Mouse (Mus musculus): ENCODE data around the gene Trim31. TPM values are rescaled to one million over a fixed set of nuclear protein-coding genes. Genes with fewer than 3 reads are reported as not detected.
"Not testable (repeated sequence)": the region's sequence is repeated elsewhere in the genome, so short reads cannot be mapped to it uniquely, and the experiment has no call there.

The Trim31 gene
- polyA plus RNA-seq, 1 experiment from 2014 or later = not detected

GRCm38 (mm10) chr17:36890073-36890903, 7.6 kb upstream of the Trim31 start, which contains the start of gene Trim40:
TSS of gene Trim40 (minus strand) at chr17:36890123.
- 95% methylated on average over 5 of the region's 5 CpGs for WGBS
- Histone ChIP-seq H3K9ac (ENCODE audit: low read depth, low read length) (no peak within 1 kb of the TSS), H3K27ac (ENCODE audit: low read depth, low read length) (no peak within 1 kb of the TSS), H3K4me2 (replicated peaks; ENCODE audit: low read depth, low read length) (no peak within 1 kb of the TSS), H3K36me3 (ENCODE audit: control insufficient read depth, insufficient read depth, low read length) (no peaks in the 10 kb centered on the region), H3K9me3 (ENCODE audit: control insufficient read depth, low read length) (no peaks in the 10 kb centered on the region), H3K4me1 (replicated peaks; ENCODE audit: control insufficient read depth, insufficient read depth, low read length) (no peaks in the 10 kb centered on the region), H3K27me3 (ENCODE audit: control insufficient read depth, insufficient read depth, low read length) (no peaks in the 10 kb centered on the region), H3K4me3 (ENCODE audit: low read depth, low read length) (no peak within 1 kb of the TSS)
- DNase-seq (ENCODE audit: low spot score) = no peak
- no peak for ATAC-seq (ENCODE audit: low FRiP score)

GRCm38 (mm10) chr17:36891496-36891895, 6.4 kb upstream of the Trim31 start:
- H3K27me3 ChIP-seq (ENCODE audit: control insufficient read depth, insufficient read depth, low read length); H3K36me3 ChIP-seq (ENCODE audit: control insufficient read depth, insufficient read depth, low read length); H3K4me1 ChIP-seq (replicated peaks; ENCODE audit: control insufficient read depth, insufficient read depth, low read length); H3K9me3 ChIP-seq (ENCODE audit: control insufficient read depth, low read length); H3K27ac ChIP-seq (ENCODE audit: low read depth, low read length); DNase-seq (ENCODE audit: low spot score); H3K9ac ChIP-seq (ENCODE audit: low read depth, low read length); H3K4me3 ChIP-seq (ENCODE audit: low read depth, low read length); H3K4me2 ChIP-seq (replicated peaks; ENCODE audit: low read depth, low read length); ATAC-seq (ENCODE audit: low FRiP score): not testable (repeated sequence)
- 83% methylated on average over 1 of the region's 1 CpGs for WGBS

DNA sequence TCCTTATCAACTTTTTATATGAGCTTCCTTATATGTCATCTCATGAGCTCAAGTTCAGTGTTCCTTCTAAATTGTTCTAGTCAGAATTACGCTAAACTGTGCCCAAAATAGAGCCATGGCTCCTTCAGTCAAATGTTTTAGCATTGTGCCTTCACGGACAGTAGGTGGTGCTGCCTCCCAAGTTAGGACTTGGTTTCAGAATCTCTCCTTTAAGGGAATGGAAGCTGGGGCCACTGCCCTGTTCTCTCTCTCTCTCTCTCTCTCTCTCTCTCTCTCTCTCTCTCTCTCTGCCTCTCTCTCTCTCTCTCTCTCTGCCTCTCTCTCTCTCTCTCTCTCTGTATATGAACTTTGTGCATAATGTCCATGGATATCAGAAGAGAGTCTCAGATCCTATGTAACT, 5.6 kb upstream of the Trim31 start:
- DNase-seq (ENCODE audit: low spot score) (peak; percentile 50), ATAC-seq (ENCODE audit: low FRiP score) (0 out of 2 replicates have a peak, but pooled peaks have one; percentile 47)
- 17% methylated on average over 2 of the region's 2 CpGs for WGBS
- Histone ChIP-seq H3K9ac (ENCODE audit: low read depth, low read length) (no peak overlapping the region), H3K4me3 (ENCODE audit: low read depth, low read length) (no peak overlapping the region), H3K4me1 (replicated peaks; ENCODE audit: control insufficient read depth, insufficient read depth, low read length) (no peaks in the 10 kb centered on the region), H3K27ac (ENCODE audit: low read depth, low read length) (no peak overlapping the region), H3K36me3 (ENCODE audit: control insufficient read depth, insufficient read depth, low read length) (no peaks in the 10 kb centered on the region), H3K4me2 (replicated peaks; ENCODE audit: low read depth, low read length) (no peak overlapping the region), H3K9me3 (ENCODE audit: control insufficient read depth, low read length) (no peaks in the 10 kb centered on the region), H3K27me3 (ENCODE audit: control insufficient read depth, insufficient read depth, low read length) (no peaks in the 10 kb centered on the region)

- H3K4me2 ChIP-seq (replicated peaks; ENCODE audit: low read depth, low read length) = no peak overlapping the region
- H3K9ac ChIP-seq (ENCODE audit: low read depth, low read length) = no peak overlapping the region
- no peak overlapping the region for H3K4me3 ChIP-seq (ENCODE audit: low read depth, low read length)
- H3K36me3 ChIP-seq (ENCODE audit: control insufficient read depth, insufficient read depth, low read length) = no peaks in the 10 kb centered on the region
- WGBS = 82% methylated on average over 5 of the region's 5 CpGs
- no peaks in the 10 kb centered on the region for H3K27me3 ChIP-seq (ENCODE audit: control insufficient read depth, insufficient read depth, low read length)
- no peak overlapping the region for H3K27ac ChIP-seq (ENCODE audit: low read depth, low read length)
- H3K9me3 ChIP-seq (ENCODE audit: control insufficient read depth, low read length) = no peaks in the 10 kb centered on the region
- no peaks in the 10 kb centered on the region for H3K4me1 ChIP-seq (replicated peaks; ENCODE audit: control insufficient read depth, insufficient read depth, low read length)
- no peak for ATAC-seq (ENCODE audit: low FRiP score)
- no peak for DNase-seq (ENCODE audit: low spot score)
Observed at GRCm38 (mm10) chr17:36893387-36893786, 4.5 kb upstream of the Trim31 start.

GRCm38 (mm10) chr17:36896583-36896982, 1.3 kb upstream of the Trim31 start:
- no peaks in the 10 kb centered on the region for H3K4me1 ChIP-seq (replicated peaks; ENCODE audit: control insufficient read depth, insufficient read depth, low read length)
- peak; percentile 60 for DNase-seq (ENCODE audit: low spot score)
- ATAC-seq (ENCODE audit: low FRiP score) = no peak
- H3K27ac ChIP-seq (ENCODE audit: low read depth, low read length) = no peak overlapping the region
- H3K9me3 ChIP-seq (ENCODE audit: control insufficient read depth, low read length) = no peaks in the 10 kb centered on the region
- no peak overlapping the region for H3K9ac ChIP-seq (ENCODE audit: low read depth, low read length)
- 73% methylated on average over 1 of the region's 1 CpGs for WGBS
- H3K27me3 ChIP-seq (ENCODE audit: control insufficient read depth, insufficient read depth, low read length) = no peaks in the 10 kb centered on the region
- no peak overlapping the region for H3K4me3 ChIP-seq (ENCODE audit: low read depth, low read length)
- no peak overlapping the region for H3K4me2 ChIP-seq (replicated peaks; ENCODE audit: low read depth, low read length)
- H3K36me3 ChIP-seq (ENCODE audit: control insufficient read depth, insufficient read depth, low read length) = no peaks in the 10 kb centered on the region

- Histone ChIP-seq H3K4me1 (replicated peaks; ENCODE audit: control insufficient read depth, insufficient read depth, low read length) (no peaks in the 10 kb centered on the region), H3K36me3 (ENCODE audit: control insufficient read depth, insufficient read depth, low read length) (no peaks in the 10 kb centered on the region), H3K27ac (ENCODE audit: low read depth, low read length) (no peak overlapping the region), H3K4me3 (ENCODE audit: low read depth, low read length) (no peak overlapping the region), H3K4me2 (replicated peaks; ENCODE audit: low read depth, low read length) (no peak overlapping the region), H3K9me3 (ENCODE audit: control insufficient read depth, low read length) (no peaks in the 10 kb centered on the region), H3K9ac (ENCODE audit: low read depth, low read length) (no peak overlapping the region), H3K27me3 (ENCODE audit: control insufficient read depth, insufficient read depth, low read length) (no peaks in the 10 kb centered on the region)
- DNase-seq (ENCODE audit: low spot score) = no peak
- no peak for ATAC-seq (ENCODE audit: low FRiP score)
Observed at GRCm38 (mm10) chr17:36897065-36897464, 853 bp upstream of the Trim31 start.

GRCm38 (mm10) chr17:36899376-36899775, 1.5 kb downstream of the Trim31 start:
- Histone ChIP-seq H3K36me3 (ENCODE audit: control insufficient read depth, insufficient read depth, low read length) (no peaks in the 10 kb centered on the region), H3K9ac (ENCODE audit: low read depth, low read length) (no peak overlapping the region), H3K4me2 (replicated peaks; ENCODE audit: low read depth, low read length) (no peak overlapping the region), H3K4me3 (ENCODE audit: low read depth, low read length) (no peak overlapping the region), H3K9me3 (ENCODE audit: control insufficient read depth, low read length) (no peaks in the 10 kb centered on the region), H3K27ac (ENCODE audit: low read depth, low read length) (no peak overlapping the region), H3K4me1 (replicated peaks; ENCODE audit: control insufficient read depth, insufficient read depth, low read length) (no peaks in the 10 kb centered on the region), H3K27me3 (ENCODE audit: control insufficient read depth, insufficient read depth, low read length) (no peaks in the 10 kb centered on the region)
- DNase-seq (ENCODE audit: low spot score) (no peak), ATAC-seq (ENCODE audit: low FRiP score) (no peak)
- WGBS = 76% methylated on average over 4 of the region's 4 CpGs

DNA sequence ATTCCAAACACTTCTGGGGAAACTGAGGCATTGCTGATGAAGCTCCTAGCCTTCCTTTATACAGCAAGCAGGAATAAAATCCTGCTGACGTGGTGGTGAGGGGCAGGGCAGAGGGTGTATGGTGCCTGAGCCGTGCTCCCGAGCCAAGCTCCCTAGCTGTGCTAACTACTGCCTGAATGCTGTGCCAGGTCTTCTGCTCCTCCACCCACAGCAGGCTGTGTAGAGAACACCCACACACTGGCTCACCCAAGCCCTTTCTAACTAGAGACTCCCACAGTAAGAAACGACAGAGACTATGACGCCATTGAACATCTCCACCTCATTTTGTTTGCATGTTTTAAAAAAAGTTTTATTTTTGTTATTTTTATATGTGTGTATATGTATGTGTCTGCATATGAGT, 2.1 kb downstream of the Trim31 start:
- no peak for ATAC-seq (ENCODE audit: low FRiP score)
- no peaks in the 10 kb centered on the region for H3K27me3 ChIP-seq (ENCODE audit: control insufficient read depth, insufficient read depth, low read length)

DNA sequence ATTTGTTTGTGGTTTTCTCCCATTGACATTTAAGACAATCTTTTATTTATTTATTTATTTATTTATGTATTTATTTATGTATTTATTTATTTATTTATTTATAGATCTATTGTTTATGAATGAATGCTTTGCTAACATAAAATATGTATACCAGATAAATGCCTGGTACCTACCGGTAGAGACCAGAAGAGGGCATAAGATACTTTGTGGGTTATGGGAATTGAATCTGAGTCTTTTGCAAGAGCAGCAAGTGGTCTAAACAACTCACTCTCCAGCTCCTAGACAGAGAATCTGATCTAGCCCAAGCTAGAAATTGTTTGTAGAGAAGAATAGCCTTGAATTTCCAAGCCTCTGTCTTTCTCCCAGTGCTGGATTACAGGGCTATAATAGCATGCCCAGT, 2.8 kb downstream of the Trim31 start:
- Histone ChIP-seq H3K4me3 (ENCODE audit: low read depth, low read length) (no peak overlapping the region), H3K9me3 (ENCODE audit: control insufficient read depth, low read length) (no peaks in the 10 kb centered on the region), H3K27me3 (ENCODE audit: control insufficient read depth, insufficient read depth, low read length) (no peaks in the 10 kb centered on the region), H3K27ac (ENCODE audit: low read depth, low read length) (no peak overlapping the region), H3K4me1 (replicated peaks; ENCODE audit: control insufficient read depth, insufficient read depth, low read length) (no peaks in the 10 kb centered on the region), H3K4me2 (replicated peaks; ENCODE audit: low read depth, low read length) (no peak overlapping the region), H3K9ac (ENCODE audit: low read depth, low read length) (no peak overlapping the region), H3K36me3 (ENCODE audit: control insufficient read depth, insufficient read depth, low read length) (no peaks in the 10 kb centered on the region)
- DNase-seq (ENCODE audit: low spot score) (no peak), ATAC-seq (ENCODE audit: low FRiP score) (no peak)
- 25% methylated on average over 1 of the region's 1 CpGs for WGBS

More for the DNA sequence above, 2.1 kb downstream of the Trim31 start:
- 80% methylated on average over 5 of the region's 5 CpGs for WGBS
- Histone ChIP-seq H3K4me1 (replicated peaks; ENCODE audit: control insufficient read depth, insufficient read depth, low read length) (no peaks in the 10 kb centered on the region), H3K36me3 (ENCODE audit: control insufficient read depth, insufficient read depth, low read length) (no peaks in the 10 kb centered on the region), H3K9ac (ENCODE audit: low read depth, low read length) (no peak overlapping the region), H3K4me2 (replicated peaks; ENCODE audit: low read depth, low read length) (no peak overlapping the region), H3K27ac (ENCODE audit: low read depth, low read length) (no peak overlapping the region), H3K9me3 (ENCODE audit: control insufficient read depth, low read length) (no peaks in the 10 kb centered on the region), H3K4me3 (ENCODE audit: low read depth, low read length) (no peak overlapping the region)
- DNase-seq (ENCODE audit: low spot score) = no peak
